Mouse (Mus musculus) heart, embryonic 14.5 days (tissue): ENCODE results near the gene Fam117b. TPM values are rescaled to one million over a fixed set of nuclear protein-coding genes. Genes with fewer than 3 reads are reported as not detected.

Experiments used
- ATAC-seq: fragments of 200-750 bp; cut with Nextera tagmentation; 2 replicates; pipeline ENCODE4 v1.8.0; 2017; ENCODE audit warnings: low read depth, moderate TSS enrichment; ENCODE audit not compliant: insufficient number of reproducible peaks, insufficient read depth, low FRiP score
- H3K27ac ChIP-seq, 2 experiments: fragments of 200-500 bp in 1 of 2; fragments of 300-500 bp in 1 of 2; sonication (generic) in 1 of 2; replicated peaks in 1 of 2; 2 replicates each; pipeline ENCODE4 v1.5.1; 2012 to 2014; ENCODE audit warnings: low read depth in 2 of 2, low read length in 2 of 2, control low read depth in 1 of 2, mild to moderate bottlenecking in 1 of 2, mixed read lengths in 1 of 2; ENCODE audit not compliant: control insufficient read depth in 1 of 2, insufficient read depth in 1 of 2
- H3K27me3 ChIP-seq: fragments of 300-500 bp; sonication (generic); 2 replicates; pipeline ENCODE4 v1.6.1; 2014; ENCODE audit warnings: mild to moderate bottlenecking, low read length, control low read depth; ENCODE audit not compliant: control insufficient read depth, insufficient read depth
- H3K36me3 ChIP-seq: fragments of 300-500 bp; sonication (generic); 2 replicates; pipeline ENCODE4 v1.6.1; 2014; ENCODE audit warnings: mild to moderate bottlenecking, control low read depth, low read length, mixed read lengths; ENCODE audit not compliant: control insufficient read depth, insufficient read depth
- H3K4me1 ChIP-seq, 2 experiments: fragments of 200-500 bp in 1 of 2; fragments of 300-500 bp in 1 of 2; sonication (generic) in 1 of 2; 2 replicates each; pipeline ENCODE4 v1.6.1; 2012 to 2014; ENCODE audit warnings: low read length in 2 of 2, control low read depth in 1 of 2, mixed read lengths in 1 of 2; ENCODE audit not compliant: control insufficient read depth in 2 of 2, insufficient read depth in 2 of 2
- H3K4me2 ChIP-seq: fragments of 300-500 bp; sonication (generic); 2 replicates; pipeline ENCODE4 v1.6.1; 2014; ENCODE audit warnings: mild to moderate bottlenecking, low read length
- H3K4me3 ChIP-seq, 2 experiments: fragments of 200-500 bp in 1 of 2; fragments of 300-500 bp in 1 of 2; sonication (generic) in 1 of 2; 2 replicates each; pipeline ENCODE4 v1.5.1; 2012 to 2014; ENCODE audit warnings: low read length in 2 of 2, mild to moderate bottlenecking in 2 of 2, control low read depth in 1 of 2, low read depth in 1 of 2, moderate library complexity in 1 of 2; ENCODE audit not compliant: control insufficient read depth in 1 of 2, insufficient read depth in 1 of 2
- H3K9ac ChIP-seq: fragments of 300-500 bp; sonication (generic); 2 replicates; pipeline ENCODE4 v1.6.1; 2014; ENCODE audit warnings: mild to moderate bottlenecking, low read length
- H3K9me3 ChIP-seq: fragments of 300-500 bp; sonication (generic); 2 replicates; pipeline ENCODE4 v1.6.1; 2016; ENCODE audit warnings: low read length, control low read depth; ENCODE audit not compliant: control insufficient read depth
- WGBS: fragments of 180-500 bp; shearing (Covaris S2); extraction: QIAGEN DNeasy Blood & Tissue Kit; methylation state at CpG from one replicate; pipeline ENCODE4 v1.1.7; 2014; 5-methylcytosine and 5-hydroxymethylcytosine counted together
- polyA plus RNA-seq: library from polyadenylated mRNA; unstranded; fragments of >200 nt; fragmentation: Nextera tagmentation; extraction: Ambion mirVana; gene quantifications from 2 replicates; pipeline ENCODE4 v1.2.1, GENCODE M21; 2014

Fam117b gene
- polyA plus RNA-seq, 1 experiment from 2014 or later: 6.8 TPM

- H3K9me3 ChIP-seq: no peaks in the 10 kb centered on the region
- no peak overlapping the region for H3K9ac ChIP-seq
- no peak overlapping the region for H3K4me2 ChIP-seq
- H3K36me3 ChIP-seq: no peaks in the 10 kb centered on the region
- ATAC-seq: no peak
- peaks cover 4 to 8% of the 10 kb centered on the region in 2 experiments; a peak in 3 of 4 replicates for H3K4me1 ChIP-seq
- no peaks in the 10 kb centered on the region for H3K27me3 ChIP-seq
- whole genome bisulfite sequencing: 50% methylated on average over 3 of the region's 3 CpGs
- no peak overlapping the region for H3K4me3 ChIP-seq
- 0 out of 4 replicates have a peak overlapping the region, but pooled peaks of 1 of the 2 experiments have one; percentile 1 for H3K27ac ChIP-seq
Measured at GRCm38 (mm10) chr1:59902634-59903033, 10.2 kb upstream of the Fam117b start.

- H3K36me3 ChIP-seq: no peaks in the 10 kb centered on the region
- no peak overlapping the region for H3K9ac ChIP-seq
- no peaks in the 10 kb centered on the region for H3K27me3 ChIP-seq
- peaks cover 0 to under 1% of the 10 kb centered on the region in 2 experiments; a peak in 1 of 4 replicates for H3K4me1 ChIP-seq
- no peak overlapping the region for H3K4me3 ChIP-seq
- no peak for ATAC-seq
- H3K4me2 ChIP-seq: no peak overlapping the region
- no peaks in the 10 kb centered on the region for H3K9me3 ChIP-seq
- H3K27ac ChIP-seq: no peak overlapping the region
- WGBS: 86% methylated on average over 6 of the region's 6 CpGs
Measured at GRCm38 (mm10) chr1:59904630-59905295, 8.0 kb upstream of the Fam117b start.

GRCm38 (mm10) chr1:59905916-59906315, 6.9 kb upstream of the Fam117b start:
- 72% methylated on average over 2 of the region's 2 CpGs for WGBS
- no peak overlapping the region for H3K27ac ChIP-seq
- no peak for ATAC-seq
- no peak overlapping the region for H3K4me3 ChIP-seq
- H3K27me3 ChIP-seq: no peaks in the 10 kb centered on the region
- H3K4me1 ChIP-seq: no peaks in the 10 kb centered on the region
- H3K9me3 ChIP-seq: no peaks in the 10 kb centered on the region
- no peaks in the 10 kb centered on the region for H3K36me3 ChIP-seq
- H3K4me2 ChIP-seq: no peak overlapping the region
- H3K9ac ChIP-seq: no peak overlapping the region

- Histone ChIP-seq H3K36me3 (no peaks in the 10 kb centered on the region), H3K27ac (no peak overlapping the region)
Measured at GRCm38 (mm10) chr1:59906819-59907521, 5.8 kb upstream of the Fam117b start.

GRCm38 (mm10) chr1:59907700-59908099, 5.1 kb upstream of the Fam117b start:
- H3K9ac ChIP-seq: no peak overlapping the region
- 24% methylated on average over 2 of the region's 2 CpGs for WGBS
- no peak overlapping the region for H3K4me2 ChIP-seq
- H3K27ac ChIP-seq: no peak overlapping the region
- no peak for ATAC-seq
- no peaks in the 10 kb centered on the region for H3K27me3 ChIP-seq
- no peaks in the 10 kb centered on the region for H3K36me3 ChIP-seq
- H3K4me3 ChIP-seq: no peak overlapping the region
- H3K9me3 ChIP-seq: no peaks in the 10 kb centered on the region
- H3K4me1 ChIP-seq: no peaks in the 10 kb centered on the region

More at GRCm38 (mm10) chr1:59906819-59907521, 5.8 kb upstream of the Fam117b start:
- no peak overlapping the region for H3K4me3 ChIP-seq
- H3K9me3 ChIP-seq: no peaks in the 10 kb centered on the region
- no peaks in the 10 kb centered on the region for H3K27me3 ChIP-seq
- ATAC-seq: no peak
- WGBS: 89% methylated on average over 13 of the region's 13 CpGs
- no peaks in the 10 kb centered on the region for H3K4me1 ChIP-seq
- no peak overlapping the region for H3K4me2 ChIP-seq
- no peak overlapping the region for H3K9ac ChIP-seq

GRCm38 (mm10) chr1:59910941-59911340, 1.9 kb upstream of the Fam117b start:
- ATAC-seq: no peak
- no peak overlapping the region for H3K4me2 ChIP-seq
- H3K4me3 ChIP-seq: no peak overlapping the region
- H3K9me3 ChIP-seq: no peaks in the 10 kb centered on the region
- WGBS: 74% methylated on average over 1 of the region's 1 CpGs
- no peaks in the 10 kb centered on the region for H3K27me3 ChIP-seq
- H3K4me1 ChIP-seq: peaks cover 2 to 21% of the 10 kb centered on the region in 2 experiments
- no peak overlapping the region for H3K27ac ChIP-seq
- no peak overlapping the region for H3K9ac ChIP-seq
- H3K36me3 ChIP-seq: no peaks in the 10 kb centered on the region

GRCm38 (mm10) chr1:59913195-59913868, 526 bp downstream of the Fam117b start:
- H3K27me3 ChIP-seq: no peaks in the 10 kb centered on the region
- H3K4me1 ChIP-seq: peaks cover 2 to 27% of the 10 kb centered on the region in 2 experiments
- H3K4me3 ChIP-seq: peak overlapping the region; percentile 59 to 98
- peak; percentile 52 for ATAC-seq
- H3K4me2 ChIP-seq: peak overlapping the region; percentile 78
- peak overlapping the region; percentile 83 for H3K9ac ChIP-seq
- peak overlapping the region; percentile 75 to 87 for H3K27ac ChIP-seq
- H3K36me3 ChIP-seq: no peaks in the 10 kb centered on the region
- 1% methylated on average over 79 of the region's 98 CpGs for WGBS
- H3K9me3 ChIP-seq: no peaks in the 10 kb centered on the region
